Mouse (Mus musculus) A20 (cell line): Measurements from ENCODE around the gene Trim75.
"Not testable (repeated sequence)": the region's sequence is repeated elsewhere in the genome, so short reads cannot be mapped to it uniquely, and the experiment has no call there.

Experiments used
- DNase-seq: peaks from one replicate; pipeline ENCODE4 v3.0.0-alpha.2; 2011; ENCODE audit warnings: low read depth, low spot score

Gene Trim75

GRCm38 (mm10) chr8:64987731-64988130, at the start of gene Trim75:
Gene Trim75 (minus strand): TSS chr8:64987831.
- DNase-seq: no peak

GRCm38 (mm10) chr8:65037117-65037533, 49.5 kb upstream of the Trim75 start, which contains the start of gene Apela:
Gene Apela (minus strand): TSS chr8:65037336.
- DNase-seq: no peak

- DNase-seq: no peak
These were observed 46.5 kb upstream of the Trim75 start for GRCm38 (mm10) chr8:65034136-65034535.

- DNase-seq: no peak
These were observed 45.4 kb upstream of the Trim75 start for GRCm38 (mm10) chr8:65033056-65033455.

- no peak for DNase-seq
These were observed 44.5 kb upstream of the Trim75 start for GRCm38 (mm10) chr8:65032107-65032506.

GRCm38 (mm10) chr8:65030735-65031485, 43.3 kb upstream of the Trim75 start:
- no peak for DNase-seq

- DNase-seq: no peak
These were observed 42.1 kb upstream of the Trim75 start for GRCm38 (mm10) chr8:65029776-65030175.

- DNase-seq: no peak
These were observed 41.5 kb upstream of the Trim75 start for GRCm38 (mm10) chr8:65028959-65029686.

GRCm38 (mm10) chr8:65022485-65022884, 34.9 kb upstream of the Trim75 start:
- DNase-seq: peak; percentile 63

- no peak for DNase-seq
These were observed 30.8 kb upstream of the Trim75 start, which contains the start of the genes Trim61 and Trim60 for GRCm38 (mm10) chr8:65018423-65018822. Gene Trim61 (minus strand): TSS chr8:65018523. Gene Trim60 (minus strand): TSS chr8:65018584.

- DNase-seq: not testable (repeated sequence)
These were observed 20.0 kb upstream of the Trim75 start for GRCm38 (mm10) chr8:65007616-65008015.

GRCm38 (mm10) chr8:64998806-64999365, 11.3 kb upstream of the Trim75 start:
- no peak for DNase-seq

GRCm38 (mm10) chr8:64983150-64983897, 4.3 kb downstream of the Trim75 start:
- peak; percentile 85 for DNase-seq

GRCm38 (mm10) chr8:64962836-64963235, 24.8 kb downstream of the Trim75 start:
- peak; percentile 36 for DNase-seq

GRCm38 (mm10) chr8:64959025-64959424, 28.6 kb downstream of the Trim75 start:
- DNase-seq: peak; percentile 68

GRCm38 (mm10) chr8:64952101-64952500, 35.5 kb downstream of the Trim75 start:
- DNase-seq: no peak

- DNase-seq: peak; percentile 30
These were observed 39.3 kb downstream of the Trim75 start for GRCm38 (mm10) chr8:64948371-64948770.

GRCm38 (mm10) chr8:64947698-64948034, 40.0 kb downstream of the Trim75 start:
- DNase-seq: no peak

GRCm38 (mm10) chr8:64946820-64947697, 40.6 kb downstream of the Trim75 start, which contains the start of gene Tmem192:
Gene Tmem192 (plus strand): TSS chr8:64947185.
- peak; percentile 98 for DNase-seq

GRCm38 (mm10) chr8:64946441-64946819, 41.2 kb downstream of the Trim75 start:
- DNase-seq: peak; percentile 83

- DNase-seq: peak; percentile 51
These were observed 42.0 kb downstream of the Trim75 start for GRCm38 (mm10) chr8:64945606-64946005.
